Mouse (Mus musculus): ENCODE measurements at regions not wholly inside any gene's neighbourhood (a gene's known extent, or its start where the extent isn't known, plus 50 kb on each side); places are given as distances from the start of the nearest gene placed in this dataset.

DNA sequence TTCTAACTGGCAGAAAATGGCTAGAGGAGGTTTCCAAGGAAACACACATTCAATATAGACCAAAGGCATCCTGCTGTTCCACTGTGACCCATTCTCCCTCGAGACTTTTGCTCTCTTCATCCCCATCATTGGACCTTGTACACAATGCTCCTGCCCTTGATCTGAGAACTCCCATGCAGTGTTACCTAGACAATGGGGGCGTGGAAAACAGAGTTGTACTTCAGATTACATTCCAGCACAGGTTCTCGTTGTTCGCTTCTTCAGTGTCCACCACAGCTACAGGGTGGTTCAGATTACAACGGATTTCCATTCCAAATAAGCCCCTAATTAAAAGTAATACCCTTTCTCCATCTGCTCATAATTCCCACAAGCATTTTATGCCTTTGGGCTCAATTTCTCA is 186.8 kb upstream of the Thbs1 start:
- no peak for DNase-seq

DNA sequence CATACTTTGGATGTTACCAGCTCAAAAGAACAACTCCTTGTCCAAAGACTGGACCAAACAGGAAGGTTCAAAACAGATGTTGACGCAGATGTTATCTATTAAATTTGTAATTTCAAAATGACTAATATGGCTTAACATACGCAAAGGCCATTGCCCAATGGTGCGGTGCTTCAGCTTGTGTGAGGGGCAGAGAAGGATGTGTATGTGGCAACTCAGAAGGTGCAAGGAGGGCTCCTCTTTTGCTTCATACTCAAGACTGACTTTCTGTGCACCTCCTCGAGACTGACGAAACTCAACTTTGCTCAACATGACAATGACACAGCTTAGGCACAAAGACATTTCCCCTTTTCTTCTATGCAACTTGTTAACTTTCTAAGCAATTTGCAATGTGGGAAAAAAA is 186.3 kb upstream of the Thbs1 start:
- DNase-seq, result no peak

DNA sequence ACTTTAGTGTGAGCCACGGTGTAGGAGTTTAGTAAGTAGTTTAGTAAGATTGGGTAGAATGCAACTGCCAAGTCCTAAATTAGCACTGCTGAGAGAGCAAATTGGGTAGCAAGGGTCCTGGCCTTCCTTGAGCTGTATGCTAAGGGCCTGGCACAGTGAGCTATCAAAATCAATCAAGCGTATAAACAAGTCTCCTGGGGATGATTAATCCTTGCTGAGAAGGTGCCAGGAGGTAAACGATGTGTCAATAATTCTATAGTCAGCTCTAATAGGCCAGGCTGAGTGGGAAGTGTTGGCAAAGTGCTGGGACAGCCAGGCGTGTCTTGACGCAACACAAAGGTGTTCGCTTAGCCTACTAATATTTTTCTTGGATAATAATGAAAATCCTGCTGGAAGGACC is 183.6 kb upstream of the Thbs1 start:
- DNase-seq, result no peak

DNA sequence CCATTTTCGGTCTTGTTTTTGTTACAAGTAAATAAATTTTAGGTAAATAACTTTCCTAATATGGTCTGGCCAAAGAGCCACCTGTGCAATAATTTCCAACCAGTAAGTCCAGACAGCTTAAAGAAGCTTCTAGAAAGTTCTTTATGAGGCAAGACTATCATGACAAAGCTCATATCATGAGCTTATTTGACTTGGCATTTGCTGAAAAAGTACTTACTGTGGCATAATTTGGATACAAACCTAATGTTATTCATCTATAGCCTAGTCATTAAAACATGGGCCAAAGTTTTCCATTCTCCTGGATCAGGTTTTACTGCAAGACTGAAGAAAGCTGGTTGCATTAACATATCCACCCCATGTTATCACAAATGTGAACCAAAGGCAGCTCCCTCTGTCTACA is 182.1 kb upstream of the Thbs1 start:
- no peak for DNase-seq

DNA sequence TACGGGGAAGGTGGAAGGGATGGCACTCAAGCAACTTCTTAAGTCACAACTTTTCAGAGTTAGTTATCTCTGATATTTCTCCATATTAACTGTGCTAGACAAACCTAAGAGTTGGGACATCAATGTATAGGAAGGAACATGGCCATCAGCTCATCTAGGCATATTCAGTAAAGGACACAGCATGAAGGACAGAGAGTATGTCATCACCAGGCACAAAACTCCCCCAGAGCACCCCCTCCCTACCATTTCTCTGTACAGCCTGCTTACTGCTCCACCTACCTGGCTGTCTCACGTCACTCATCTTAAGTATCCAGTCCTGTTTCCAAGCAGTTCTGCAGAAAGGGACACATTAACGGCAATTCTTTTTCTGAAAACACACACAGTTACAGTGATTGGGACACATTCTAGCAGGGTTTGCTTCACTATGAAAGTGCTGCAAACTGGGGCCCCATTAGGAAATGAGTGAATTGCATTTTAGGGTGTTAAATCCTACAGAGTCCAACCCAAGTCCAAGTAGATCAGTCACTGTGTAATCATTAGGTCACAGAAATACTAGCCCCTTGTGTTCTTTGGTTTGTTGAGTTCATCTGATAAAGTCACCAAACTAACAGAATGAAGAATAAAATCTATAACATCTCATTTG is 180.7 kb upstream of the Thbs1 start:
- DNase-seq, result no peak

DNA sequence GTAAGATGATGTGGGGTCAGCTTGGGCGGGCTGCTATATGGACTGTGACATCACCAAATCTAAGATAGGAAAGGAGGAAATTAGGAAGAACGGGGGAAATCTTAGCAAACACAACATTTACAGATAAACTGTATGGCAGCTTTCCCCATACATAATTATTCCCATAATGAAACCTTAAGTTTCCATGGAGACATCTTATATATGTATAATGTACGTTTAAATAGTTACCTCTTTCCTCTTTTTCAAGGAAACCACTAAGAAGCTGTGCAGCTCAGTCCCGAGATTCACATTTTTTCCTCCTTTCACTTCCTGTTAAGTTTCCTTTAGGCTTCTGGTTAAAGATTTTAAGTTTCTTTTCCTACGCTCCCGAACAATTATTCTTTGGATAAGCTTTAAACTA is 175.1 kb upstream of the Thbs1 start:
- no peak for DNase-seq

DNA sequence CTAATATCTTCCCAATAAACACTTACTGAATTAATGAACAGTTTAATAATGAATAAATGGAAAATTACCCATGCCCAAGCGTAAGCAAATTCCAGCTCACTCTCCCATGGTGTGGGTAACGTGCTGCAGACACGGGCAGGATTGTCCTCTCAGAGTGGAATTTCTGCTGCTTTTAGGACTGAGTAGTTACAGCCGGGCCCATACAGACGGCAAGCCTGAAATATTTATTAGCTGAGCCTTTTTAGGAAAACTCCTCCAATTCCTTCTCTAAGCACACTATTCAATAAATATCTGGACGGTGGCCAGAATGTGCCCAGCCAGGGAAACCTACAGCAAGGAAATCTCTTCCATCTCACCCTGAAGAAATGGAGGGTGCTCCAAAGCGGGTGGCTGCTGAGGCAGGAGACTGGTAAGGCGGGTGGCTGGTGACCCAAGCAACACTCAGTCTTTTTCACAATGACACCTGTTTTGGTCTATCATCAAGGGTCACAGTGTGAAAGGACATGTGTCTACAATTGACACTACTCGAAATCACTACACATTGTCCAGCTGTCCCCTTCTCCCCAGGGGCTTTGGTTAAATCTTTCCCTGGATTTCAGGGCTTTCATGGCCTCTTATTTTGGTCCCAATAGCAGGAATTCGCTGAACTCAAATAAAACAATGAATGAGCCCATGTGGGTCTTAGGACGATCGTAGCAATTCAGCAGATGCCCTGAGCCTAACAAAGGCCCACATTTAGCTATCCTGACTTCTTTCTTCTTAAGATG is 173.2 kb upstream of the Thbs1 start:
- DNase-seq, result no peak

DNA sequence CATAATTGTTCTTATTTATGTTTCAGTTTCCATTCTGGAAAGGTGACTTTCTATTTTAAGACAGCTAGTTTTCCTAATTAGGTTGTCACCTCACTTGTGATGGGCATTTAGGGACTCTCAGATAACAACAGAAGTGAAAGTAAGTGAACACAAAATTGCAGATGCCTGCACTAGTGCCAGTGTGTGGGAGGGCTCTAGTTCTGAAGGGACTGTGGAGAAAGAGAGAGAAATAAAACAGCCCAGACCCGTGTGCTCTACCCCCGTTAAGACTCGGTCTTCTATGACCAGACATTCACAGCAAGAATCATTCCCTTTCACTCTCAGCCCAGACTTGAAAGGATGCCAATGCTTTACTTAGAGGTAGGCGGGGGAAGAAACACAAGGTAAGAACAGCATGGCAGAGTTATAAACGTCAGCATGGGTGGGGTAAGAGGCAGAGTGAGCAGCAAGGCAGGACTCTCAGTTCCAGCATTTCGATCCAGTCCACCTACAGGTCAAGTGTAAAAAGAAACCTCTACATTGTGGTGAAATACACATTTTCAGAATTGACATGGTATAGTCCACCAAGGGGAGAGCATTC is 170.1 kb upstream of the Thbs1 start:
- DNase-seq, result no peak

DNA sequence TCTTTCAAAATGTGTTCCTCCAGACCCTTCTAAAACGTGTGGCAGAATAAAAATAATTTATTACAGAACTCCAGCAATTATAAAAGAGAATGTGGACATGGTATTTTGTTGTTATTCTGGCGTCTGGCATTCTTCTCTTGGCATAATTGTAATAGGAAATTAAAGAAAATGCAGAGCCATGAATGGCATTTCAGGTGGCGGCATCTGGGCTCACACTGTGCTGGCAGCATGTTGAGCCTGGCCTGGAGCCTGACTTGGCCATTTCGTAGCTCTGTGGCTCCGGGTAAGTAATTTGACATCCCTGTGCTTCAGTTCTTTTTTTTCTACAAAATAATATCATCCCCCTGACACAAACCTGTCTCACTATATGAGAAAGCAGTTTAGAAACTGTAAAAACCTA is 168.0 kb upstream of the Thbs1 start:
- no peak for DNase-seq

DNA sequence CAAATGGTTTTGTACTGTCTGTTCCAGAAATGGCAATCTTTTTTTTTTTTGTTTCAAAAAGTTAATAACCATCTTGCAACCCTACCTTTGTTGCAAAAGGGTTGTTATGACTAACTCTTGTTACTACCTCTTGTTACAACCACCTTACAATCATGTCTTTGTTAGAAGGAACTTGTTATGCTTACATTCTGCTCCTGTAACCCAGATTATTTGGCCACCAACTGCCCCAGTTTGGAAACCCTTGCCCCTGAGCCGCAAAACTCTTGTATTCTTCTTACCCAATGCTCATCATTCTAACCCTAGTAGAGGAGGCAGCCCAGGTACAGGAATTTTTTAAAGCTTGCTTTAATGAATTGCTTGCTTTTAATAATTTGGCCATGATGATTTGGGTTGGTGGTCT is 167.4 kb upstream of the Thbs1 start:
- no peak for DNase-seq

DNA sequence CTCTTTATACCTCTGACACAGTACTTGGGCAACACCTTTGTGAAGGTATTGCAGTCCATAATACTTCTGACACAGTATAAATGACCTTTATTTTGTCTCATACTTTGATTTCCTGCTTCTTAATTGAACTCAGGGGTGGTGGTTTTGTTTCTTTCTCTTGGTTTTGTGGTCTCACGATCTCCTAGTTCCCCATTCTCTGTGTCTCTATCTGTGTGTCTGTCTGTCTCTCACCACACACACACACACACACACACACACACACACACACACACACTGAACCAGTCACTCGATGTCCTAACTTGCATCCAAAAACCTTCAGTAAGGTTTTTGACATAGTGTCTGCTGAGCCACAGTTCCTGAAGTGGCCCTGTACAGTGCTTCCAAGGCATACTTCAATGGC is 166.7 kb upstream of the Thbs1 start:
- no peak for DNase-seq

DNA sequence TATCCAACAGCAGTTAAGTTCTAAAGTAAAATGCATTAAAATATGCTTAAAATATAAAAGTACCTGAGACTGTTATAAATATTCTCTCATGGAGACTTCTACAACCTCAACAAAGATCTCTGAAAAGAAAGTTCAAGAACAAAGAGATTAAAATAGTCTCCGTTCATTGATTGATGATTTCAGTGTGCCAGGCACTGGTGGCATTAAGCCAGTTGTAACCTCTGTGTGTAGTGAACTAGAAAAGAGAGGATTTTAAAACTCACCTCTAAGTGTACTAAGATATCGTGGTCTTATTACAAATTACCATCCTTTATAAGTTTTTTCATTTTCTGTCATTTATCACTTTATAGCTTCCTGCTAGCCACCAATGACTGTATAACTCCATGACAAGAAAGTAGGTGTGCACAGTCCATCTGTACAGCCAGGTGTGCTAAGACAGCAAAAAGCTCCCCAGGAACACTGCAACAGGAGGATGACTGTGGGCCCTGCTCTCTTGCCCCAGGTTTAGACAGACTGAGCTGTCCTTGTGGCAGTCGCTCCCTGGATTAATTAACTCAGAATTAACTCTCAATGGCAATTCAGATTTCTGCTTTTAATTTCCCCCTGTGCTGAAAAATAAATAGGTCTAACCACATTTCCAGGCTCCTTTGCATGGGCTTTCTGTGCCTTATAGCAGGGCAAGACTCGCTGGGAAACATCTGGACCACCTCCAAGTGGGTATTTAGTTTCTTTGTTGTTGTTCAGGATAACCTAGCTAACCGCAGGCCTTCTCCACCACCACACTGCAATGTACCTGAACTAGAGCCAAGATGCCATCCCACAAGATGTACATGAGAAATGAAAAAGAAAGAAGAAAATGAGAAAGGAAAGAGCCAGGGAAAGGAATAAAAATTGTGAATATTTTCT is 161.0 kb upstream of the Thbs1 start:
- DNase-seq, result no peak

DNA sequence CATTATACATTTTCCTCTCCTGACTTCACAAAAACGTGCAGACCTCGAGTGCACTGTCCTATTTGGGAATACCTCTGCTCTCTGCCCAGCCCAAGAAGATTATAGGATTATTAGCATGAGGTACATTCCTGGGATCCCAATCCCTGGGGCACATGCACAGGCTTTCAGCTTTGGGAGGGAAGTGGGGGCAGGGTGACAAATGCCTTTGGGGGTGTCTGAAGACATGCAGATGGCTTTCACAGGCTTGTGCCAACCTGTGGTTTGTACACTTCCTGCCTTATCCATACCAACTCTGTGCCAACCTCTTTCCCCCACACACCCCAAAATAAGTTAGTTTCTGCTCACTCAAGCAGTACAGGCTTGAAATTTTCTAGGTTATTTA is 160.3 kb upstream of the Thbs1 start:
- DNase-seq, result no peak

DNA sequence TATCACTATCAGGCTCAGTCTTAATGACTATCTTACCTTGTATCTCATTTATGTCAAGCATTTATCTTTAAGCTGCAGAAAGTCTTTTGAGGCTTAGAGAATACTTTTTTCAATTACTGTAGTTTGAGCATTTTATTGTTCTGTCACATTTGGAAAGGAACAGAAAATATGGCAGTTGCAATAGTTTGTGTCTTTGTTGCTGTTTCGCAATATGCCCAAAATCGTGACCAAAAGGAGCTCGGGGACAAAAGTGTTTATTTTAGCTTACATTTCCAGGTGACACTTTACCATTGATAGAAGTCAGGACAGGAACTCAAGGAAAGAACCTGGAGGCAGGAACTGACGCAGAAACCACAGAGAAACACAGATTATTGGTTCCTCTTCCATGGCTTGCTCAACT is 152.9 kb upstream of the Thbs1 start:
- DNase-seq, result no peak

DNA sequence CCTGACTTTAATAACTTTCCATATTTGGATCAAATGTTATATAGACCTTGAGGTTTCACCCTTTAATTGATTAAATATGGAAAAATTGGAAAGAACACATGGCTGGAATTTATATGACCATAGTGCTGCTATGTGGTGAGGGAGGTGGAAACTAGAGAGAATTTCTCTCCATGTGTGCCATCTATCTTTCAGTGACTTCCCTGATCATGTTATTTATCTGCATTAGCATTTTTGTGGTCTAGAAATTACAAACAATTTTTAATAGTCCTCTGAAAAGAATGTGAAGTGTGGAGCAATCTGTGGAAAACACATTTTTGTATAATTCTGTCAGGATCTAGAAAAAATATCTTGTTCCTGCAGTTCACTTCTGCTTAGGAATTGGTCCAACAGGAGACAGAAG is 152.2 kb upstream of the Thbs1 start:
- no peak for DNase-seq

DNA sequence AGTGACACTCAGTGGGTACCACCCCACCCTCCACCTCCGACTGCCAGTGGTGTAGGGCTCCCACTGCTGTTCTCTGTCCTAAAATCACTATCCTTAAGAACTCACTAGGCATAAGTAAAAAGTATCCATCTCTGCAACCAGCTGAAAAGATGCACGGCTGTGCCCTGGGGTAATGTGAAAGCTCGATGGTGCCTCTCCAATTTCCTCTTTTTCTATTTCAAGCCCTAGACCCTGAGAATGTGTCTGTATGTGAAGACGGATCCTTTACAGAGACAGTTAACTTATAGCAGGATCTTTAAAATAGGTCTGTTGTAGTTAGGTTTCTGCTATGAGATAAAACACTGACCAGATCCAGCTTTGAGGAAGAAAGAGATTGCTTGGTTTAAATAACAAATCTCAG is 149.1 kb upstream of the Thbs1 start:
- DNase-seq, result no peak

DNA sequence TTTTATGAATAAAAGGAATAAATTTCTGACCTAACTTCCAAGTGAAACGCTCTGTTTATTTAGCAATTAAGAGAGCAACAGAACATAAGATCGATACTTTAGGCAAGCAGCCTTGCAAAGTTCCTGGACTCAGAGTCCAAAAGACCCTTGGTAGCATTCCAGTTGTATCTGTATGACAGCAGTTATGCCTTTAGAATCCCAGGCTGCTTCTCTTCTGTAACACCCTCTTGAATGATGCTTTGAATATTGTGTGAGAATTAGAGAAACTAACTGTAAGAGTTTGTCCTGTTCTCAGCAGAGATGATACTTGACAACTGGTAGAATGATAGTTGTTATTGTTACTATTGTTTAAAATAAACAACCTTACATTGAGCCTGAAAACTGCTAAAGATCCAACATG is 148.2 kb upstream of the Thbs1 start:
- no peak for DNase-seq

DNA sequence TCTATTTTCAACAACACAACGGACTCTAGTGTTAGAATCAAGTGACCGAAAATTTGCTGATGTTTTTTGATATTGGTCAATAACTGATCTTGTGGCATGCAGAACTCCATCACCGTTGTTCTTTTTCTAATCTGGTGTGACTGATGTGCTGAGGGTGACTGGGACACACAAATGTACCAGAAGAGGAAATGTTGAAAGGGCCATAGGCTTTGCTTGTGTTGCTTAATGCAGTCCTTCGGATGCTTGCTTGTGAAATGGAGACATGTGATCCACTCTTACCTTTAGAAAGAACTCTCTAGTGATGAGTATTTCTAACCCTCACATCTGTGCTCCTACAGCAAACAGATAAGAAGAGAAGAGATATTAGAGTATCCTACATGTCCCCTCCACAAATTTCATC is 145.9 kb upstream of the Thbs1 start:
- no peak for DNase-seq

DNA sequence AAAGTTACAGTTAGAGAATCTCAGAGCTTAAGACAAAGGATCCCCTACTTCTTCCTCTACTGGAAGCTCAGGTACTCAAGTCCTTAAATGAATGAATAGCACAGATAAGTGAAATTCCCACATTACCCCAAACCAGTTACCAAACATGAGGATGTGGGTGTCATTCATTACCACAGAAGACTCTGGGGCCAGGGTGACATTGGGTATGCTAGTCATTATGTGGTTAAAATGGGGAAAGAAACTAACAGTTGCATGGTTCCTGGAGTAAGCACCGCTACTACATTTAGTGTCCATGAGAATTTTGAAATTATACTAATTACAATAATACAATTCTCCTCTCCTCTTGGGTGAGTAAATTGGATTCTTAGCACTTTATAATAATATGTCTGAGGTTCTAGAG is 142.9 kb upstream of the Thbs1 start:
- no peak for DNase-seq

DNA sequence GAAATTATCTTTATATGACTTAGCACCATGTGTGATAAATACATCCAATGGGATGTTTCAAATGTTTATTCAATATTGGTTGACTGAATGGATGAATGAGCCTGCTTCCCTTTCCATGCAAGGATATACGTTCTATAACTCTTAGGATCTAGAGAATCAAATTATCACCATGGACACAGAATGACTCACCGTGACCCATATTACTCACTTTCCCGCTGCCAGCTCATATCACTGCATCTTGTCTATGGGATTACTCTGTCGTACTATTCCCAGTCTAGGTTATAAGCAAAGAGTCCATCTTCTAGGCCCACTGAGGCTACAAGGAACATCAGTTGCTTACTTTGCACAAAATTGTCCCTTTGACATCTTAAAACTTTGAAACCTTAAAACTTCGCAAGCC is 141.0 kb upstream of the Thbs1 start:
- DNase-seq, result no peak

DNA sequence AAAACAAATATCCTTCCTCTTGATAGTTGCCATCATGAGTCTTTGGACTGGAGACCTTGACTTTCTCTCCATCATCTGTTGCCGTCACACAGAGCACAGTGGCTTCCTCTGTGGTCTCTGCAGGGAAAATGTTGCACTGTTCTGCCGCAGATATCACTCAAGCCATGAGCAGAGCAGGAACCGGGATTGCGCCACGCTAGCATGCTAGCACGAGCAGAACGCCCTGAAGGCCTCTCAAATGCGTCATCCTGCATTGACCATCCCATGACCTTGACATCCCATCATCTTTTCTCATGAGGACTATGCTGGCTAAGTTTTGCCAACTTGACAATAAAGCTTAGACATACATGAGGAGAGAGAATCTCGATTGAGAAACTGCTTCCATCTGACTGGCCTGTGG is 134.6 kb upstream of the Thbs1 start:
- no peak for DNase-seq

DNA sequence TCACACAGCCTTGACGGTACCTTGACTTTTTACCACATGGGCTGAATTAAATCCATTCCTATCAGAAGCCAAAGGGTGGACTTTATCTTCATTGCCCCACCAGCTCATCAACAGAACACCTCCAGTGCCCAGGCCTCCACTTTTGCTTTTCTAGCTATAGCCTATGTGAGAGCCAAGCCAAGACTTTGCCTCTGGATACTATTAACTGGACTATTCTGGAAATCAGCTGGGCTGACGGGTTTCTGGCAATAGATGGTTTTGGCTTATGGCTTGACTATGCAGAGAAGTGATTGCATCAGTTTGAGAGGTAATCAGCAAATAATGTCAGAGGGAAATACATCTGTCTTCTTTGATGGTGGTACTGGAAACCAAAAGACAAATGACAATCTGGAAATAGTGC is 130.8 kb upstream of the Thbs1 start:
- DNase-seq, result no peak

DNA sequence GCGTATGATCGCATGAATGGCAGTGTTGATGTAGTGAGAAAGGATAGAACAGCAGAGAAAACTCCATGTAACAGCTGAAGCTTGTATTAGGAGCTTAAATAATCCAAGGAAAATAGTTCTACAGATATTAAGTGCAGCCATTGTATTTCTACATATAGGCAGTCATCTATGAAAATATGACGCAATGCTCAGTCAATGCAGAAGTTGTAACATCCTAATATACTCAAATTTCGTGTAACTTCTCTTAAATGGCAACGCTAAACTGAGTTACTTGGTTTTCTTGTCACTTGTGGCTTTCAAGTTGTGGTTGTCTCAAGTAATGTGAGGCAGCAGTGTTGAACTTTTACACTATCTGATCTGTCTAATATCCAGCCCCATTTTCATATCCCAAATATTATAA is 127.1 kb upstream of the Thbs1 start:
- DNase-seq, result no peak

Data from right cerebral cortex, postnatal 25 days (tissue).